ENCODE assay signal across 17 mouse cellular contexts in the genomic region with DNA sequence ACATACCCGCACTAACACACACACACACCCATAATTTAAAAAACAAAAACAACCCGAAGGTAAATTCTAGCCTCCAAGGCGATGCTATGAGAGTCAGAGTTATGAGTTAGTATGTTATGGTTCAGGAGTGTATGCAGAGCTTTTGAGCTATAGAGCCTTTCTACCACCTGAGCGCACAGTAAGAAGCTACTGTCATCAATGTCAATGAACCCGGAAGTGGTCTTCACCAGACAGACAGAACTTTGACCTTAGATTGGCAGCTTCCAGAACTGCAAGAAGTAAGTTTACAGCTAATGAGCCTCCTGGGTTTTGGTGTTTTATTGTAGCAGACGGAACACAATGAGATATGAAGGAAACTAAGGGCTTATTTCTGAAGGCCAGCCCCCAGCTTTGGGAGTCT.
"Had no signal": no experiment of that assay in that cellular context is flagged by ENCODE, and none has a peak within 500 bp of the region (broad histone marks: within the 10 kb centered on the region; RNA-seq: fewer than 3 reads in every experiment).

No protein-coding gene starts in this region.

- DNase-seq: retina, postnatal 1 day; right cerebral cortex, adult 18-20 months; right cerebral cortex, postnatal 14 days; right cerebral cortex, postnatal 25 days; right cerebral cortex, postnatal 4 days; spleen, adult 18-20 months; thymus, adult 18-20 months; thymus, adult 2 months; thymus, postnatal 14 days; thymus, postnatal 25 days; thymus, postnatal 36 days; thymus, postnatal 4 days had no signal

- H3K9ac ChIP-seq: neural tube, embryonic 12.5 days; neural tube, embryonic 13.5 days; neural tube, embryonic 15.5 days; stomach, embryonic 15.5 days had no signal

- H3K36me3 ChIP-seq: neural tube, embryonic 12.5 days; neural tube, embryonic 13.5 days; neural tube, embryonic 15.5 days; stomach, embryonic 15.5 days had no signal

- H3K4me3 ChIP-seq: neural tube, embryonic 12.5 days; neural tube, embryonic 13.5 days; neural tube, embryonic 15.5 days; stomach, embryonic 15.5 days had no signal

- H3K4me2 ChIP-seq: neural tube, embryonic 12.5 days; neural tube, embryonic 13.5 days; neural tube, embryonic 15.5 days; stomach, embryonic 15.5 days had no signal

- H3K27me3 ChIP-seq: neural tube, embryonic 12.5 days; neural tube, embryonic 13.5 days; neural tube, embryonic 15.5 days; stomach, embryonic 15.5 days had no signal

- H3K27ac ChIP-seq: neural tube, embryonic 12.5 days; neural tube, embryonic 13.5 days; neural tube, embryonic 15.5 days; stomach, embryonic 15.5 days; stomach, postnatal 0 days had no signal

- H3K9me3 ChIP-seq: neural tube, embryonic 12.5 days; neural tube, embryonic 13.5 days; neural tube, embryonic 15.5 days; stomach, embryonic 15.5 days had no signal
